Mouse (Mus musculus) small intestine, adult 10 weeks (tissue): ENCODE results near the gene Slc35a5. TPM values are rescaled to one million over a fixed set of nuclear protein-coding genes. Genes with fewer than 3 reads are reported as not detected.

Experiments used
- polyA plus RNA-seq: library from polyadenylated mRNA; stranded (reverse); fragments of 350-450 nt; fragmentation: Illumina TruSeq; extraction: RNeasy Lipid Tissue Mini Kit (QIAGEN cat#74804); gene quantifications from one replicate; pipeline ENCODE4 v1.2.3, GENCODE M21; 2014; ENCODE audit warnings: low replicate concordance

The Slc35a5 gene
- polyA plus RNA-seq = 79.5 TPM

DNA sequence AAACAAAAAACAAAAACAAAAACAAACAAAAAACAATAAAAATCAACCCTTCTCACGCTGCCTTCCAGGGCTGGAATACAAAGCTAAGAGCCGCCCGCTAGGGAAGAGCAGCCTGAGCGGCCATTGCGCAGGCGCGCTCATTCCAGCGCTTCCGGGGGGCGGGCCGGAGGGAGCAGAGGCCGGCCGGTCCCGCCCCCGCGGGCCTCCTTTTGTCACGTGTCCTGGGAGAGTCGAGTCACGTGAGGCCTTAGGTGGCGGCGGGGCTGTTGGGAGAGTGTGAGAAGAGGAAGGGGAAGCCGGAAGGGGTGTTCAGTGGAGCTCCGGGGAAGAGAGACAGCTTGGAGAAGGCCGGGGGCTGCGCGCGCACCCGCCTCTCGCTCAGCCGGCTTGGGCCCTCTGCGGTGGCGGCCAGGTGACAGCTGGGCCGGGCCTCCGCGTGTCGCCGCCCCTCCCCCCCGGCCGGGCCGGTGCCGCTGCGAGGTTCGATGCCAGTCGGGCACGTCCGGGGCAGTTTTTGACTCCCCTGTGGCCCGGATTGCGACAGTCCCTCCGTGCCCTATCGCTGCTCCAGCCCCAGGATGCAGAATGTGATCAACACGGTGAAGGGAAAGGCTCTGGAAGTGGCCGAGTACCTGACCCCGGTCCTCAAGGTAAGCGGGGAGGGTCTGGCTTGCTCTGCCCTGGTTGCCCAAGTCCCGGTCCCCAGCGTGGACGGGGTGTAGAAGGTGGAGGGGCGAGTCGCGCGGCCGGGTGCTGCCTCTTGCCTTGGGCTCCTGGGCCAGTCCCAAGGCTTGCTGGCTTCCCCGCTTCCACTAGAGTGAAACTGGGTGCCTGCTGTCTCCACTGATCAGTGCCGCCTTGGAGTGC lies at the start of gene Slc35a5, which contains the start of gene Atg3:
TSS of gene Slc35a5 (minus strand) at position 185 of the 867 bp plus-strand sequence.
TSS of gene Atg3 (plus strand) at position 264 of the 867 bp plus-strand sequence.

DNA sequence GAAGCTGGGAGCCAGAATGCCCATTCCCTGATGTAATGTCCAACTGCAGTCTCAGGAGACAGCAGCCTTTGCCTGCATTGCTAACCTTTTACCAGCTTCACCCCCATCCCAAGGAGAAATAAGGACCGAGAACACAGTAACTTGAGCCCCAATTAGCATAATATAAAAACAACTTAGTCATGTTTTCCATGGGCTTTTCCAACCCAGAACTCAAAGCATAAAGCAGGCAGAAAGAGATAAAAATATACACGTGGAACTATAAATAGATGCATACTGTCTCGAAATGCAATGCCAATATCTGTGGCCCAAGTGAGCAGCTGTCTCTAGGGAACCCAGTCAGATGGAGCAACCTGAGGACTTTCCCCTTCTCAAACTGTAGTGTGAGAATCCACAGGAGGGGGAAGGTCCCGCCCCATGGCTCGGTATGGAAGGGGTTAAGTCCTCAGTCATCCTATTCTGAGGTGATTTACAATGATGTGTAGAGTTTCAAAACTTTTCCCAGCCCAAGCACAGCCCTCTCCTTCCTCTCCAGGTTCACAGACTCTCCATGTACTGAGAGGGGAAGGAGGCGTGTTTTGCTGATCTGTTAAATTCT lies 65.3 kb downstream of the Slc35a5 start, which contains the start of gene Ccdc80:
TSS of gene Ccdc80 (plus strand) at position 266 of the 595 bp plus-strand sequence.

Other genes starting within 250 kb of the Slc35a5 start
- gene Cd200r3, start 215.0 kb downstream of the Slc35a5 start, polyA plus RNA-seq = 0.19 TPM
- 4.7 TPM for gene Ccdc80, start 65.3 kb downstream of the Slc35a5 start, polyA plus RNA-seq
- gene Atg3, start 79 bp upstream of the Slc35a5 start, polyA plus RNA-seq = 153 TPM
- 11.1 TPM for gene Btla, start 65.6 kb upstream of the Slc35a5 start, polyA plus RNA-seq